ENCODE assay signal across 9 mouse cellular contexts in the genomic region with DNA sequence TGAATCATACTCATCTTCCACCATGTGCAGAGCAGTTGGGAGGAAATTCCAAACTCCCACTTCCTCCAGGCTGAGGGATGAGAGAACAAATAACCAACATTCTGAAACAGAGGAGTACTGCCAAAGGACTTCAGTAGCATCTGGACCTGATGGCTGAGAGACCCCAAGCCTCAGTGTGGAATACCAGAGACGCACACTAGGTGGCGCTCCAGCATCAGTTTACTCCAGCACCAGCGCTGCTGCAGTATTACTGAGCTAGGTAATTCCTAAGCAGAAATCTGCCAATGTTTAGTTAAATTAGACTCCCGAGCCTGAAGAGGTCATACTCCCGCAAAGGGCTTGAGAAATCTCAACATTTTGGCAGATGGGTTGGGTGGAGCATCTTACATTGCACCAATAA. TPM values are rescaled to one million over a fixed set of nuclear protein-coding genes. Genes with fewer than 3 reads are reported as not detected.
A peak's percentile ranks its signal among the peaks of the same experiment; 100 is the strongest.
DNase-seq lines count a peak whose midpoint lies in the region; ATAC-seq lines count a peak whose summit lies in the region.
"Had no signal": no experiment of that assay in that cellular context is flagged by ENCODE, and none has a peak within 500 bp of the region (broad histone marks: within the 10 kb centered on the region; RNA-seq: fewer than 3 reads in every experiment).

No protein-coding gene starts in this region.

- H3K4me3 ChIP-seq in forebrain, embryonic 13.5 days, result no peak overlapping the region
- no peak overlapping the region for H3K4me3 ChIP-seq in hindbrain, embryonic 10.5 days
- H3K4me3 ChIP-seq: midbrain, embryonic 12.5 days had no signal

- no peak overlapping the region for H3K9ac ChIP-seq in forebrain, embryonic 13.5 days
- H3K9ac ChIP-seq: midbrain, embryonic 12.5 days had no signal

- DNase-seq in Muller cell, postnatal 12 days (ENCODE audit: inconsistent ontology term), result peak; percentile 61
- DNase-seq in hindbrain, embryonic 10.5 days (ENCODE audit: low spot score), result peak; percentile 87
- peak; percentile 73 for DNase-seq in left cerebral cortex, adult 11 months (ENCODE audit: low spot score)
- DNase-seq in right cerebral cortex, postnatal 25 days, result peak; percentile 84
- peak; percentile 75 to 91 for DNase-seq in urinary bladder, postnatal 4 days (ENCODE audit: low spot score in 2 of 2)

- ATAC-seq in cerebellum, adult (ENCODE audit: insufficient number of reproducible peaks, low FRiP score, low TSS enrichment), result peak; percentile 66; the same call in 1 of the 2 replicates
- peak; percentile 80 for ATAC-seq in forebrain, embryonic 13.5 days
- peak; percentile 86; the same call in 1 of the 2 replicates for ATAC-seq in megakaryocyte-erythroid progenitor cell, adult 5-6 weeks (replicated peaks; ENCODE audit: low FRiP score, low TSS enrichment, poor library complexity, severe bottlenecking)

- H3K27ac ChIP-seq in forebrain, embryonic 13.5 days, result no peak overlapping the region
- H3K27ac ChIP-seq in hindbrain, embryonic 10.5 days, result no peak overlapping the region
- H3K27ac ChIP-seq: midbrain, embryonic 12.5 days had no signal

- H3K36me3 ChIP-seq in forebrain, embryonic 13.5 days (ENCODE audit: poor library complexity, severe bottlenecking), result no peaks in the 10 kb centered on the region
- H3K36me3 ChIP-seq in hindbrain, embryonic 10.5 days, result no peaks in the 10 kb centered on the region
- H3K36me3 ChIP-seq: midbrain, embryonic 12.5 days had no signal

- no peak overlapping the region for H3K4me2 ChIP-seq in forebrain, embryonic 13.5 days
- H3K4me2 ChIP-seq: midbrain, embryonic 12.5 days had no signal

- 5% methylated on average over 5 of the region's 5 CpGs for WGBS in forebrain, embryonic 13.5 days
- WGBS in hindbrain, embryonic 10.5 days, result 11% methylated on average over 5 of the region's 5 CpGs

- H3K27me3 ChIP-seq in forebrain, embryonic 13.5 days, result no peaks in the 10 kb centered on the region
- no peaks in the 10 kb centered on the region for H3K27me3 ChIP-seq in hindbrain, embryonic 10.5 days (ENCODE audit: insufficient read depth, poor library complexity, severe bottlenecking)
- H3K27me3 ChIP-seq: midbrain, embryonic 12.5 days had no signal

- H3K9me3 ChIP-seq in forebrain, embryonic 13.5 days (replicated peaks), result no peaks in the 10 kb centered on the region
- H3K9me3 ChIP-seq in hindbrain, embryonic 10.5 days, result peaks cover 7% of the 10 kb centered on the region
- H3K9me3 ChIP-seq: midbrain, embryonic 12.5 days had no signal

- H3K4me1 ChIP-seq in forebrain, embryonic 13.5 days, result peaks cover 7% of the 10 kb centered on the region; the same call in 1 of the 2 replicates
- peaks cover 12% of the 10 kb centered on the region for H3K4me1 ChIP-seq in hindbrain, embryonic 10.5 days (replicated peaks)

RNA-seq across cellular contexts. Expression of a gene that starts 9.1 kb away (rescaled TPM):
- 0.17 TPM in 1 of 2 replicates, not detected in the other for polyA plus RNA-seq in forebrain, embryonic 13.5 days (2015; fragmentation: Nextera tagmentation; extraction: Ambion mirVana)
- polyA plus RNA-seq in hindbrain, embryonic 10.5 days (2016; fragmentation: Nextera tagmentation; extraction: Ambion mirVana), result not detected in 2 replicates
- not detected in 2 replicates for total RNA-seq in megakaryocyte-erythroid progenitor cell, adult 5-6 weeks (2014; fragmentation: Nextera tagmentation)
- total RNA-seq in megakaryocyte-erythroid progenitor cell, adult 5-6 weeks (2017), result not detected in 2 replicates
- polyA plus RNA-seq: midbrain, embryonic 12.5 days had no signal

RNA-seq across cellular contexts. Expression of a gene that starts 41.3 kb away (rescaled TPM):
- 122 and 129 TPM in 2 replicates for polyA plus RNA-seq in forebrain, embryonic 13.5 days (2015; fragmentation: Nextera tagmentation; extraction: Ambion mirVana)
- polyA plus RNA-seq in hindbrain, embryonic 10.5 days (2016; fragmentation: Nextera tagmentation; extraction: Ambion mirVana), result 100.0 and 117 TPM in 2 replicates
- 2.0 and 3.9 TPM in 2 replicates for total RNA-seq in megakaryocyte-erythroid progenitor cell, adult 5-6 weeks (2014; fragmentation: Nextera tagmentation)
- 58.5 and 61.6 TPM in 2 replicates for total RNA-seq in megakaryocyte-erythroid progenitor cell, adult 5-6 weeks (2017)
